Mouse (Mus musculus) bone marrow, adult 2 months (tissue): Measurements from ENCODE around the gene Tmem242.
A peak's percentile ranks its signal among the peaks of the same experiment; 100 is the strongest.

Source experiments
- CTCF ChIP-seq: fragments of 200-500 bp; IDR thresholded peaks from 2 replicates; pipeline ENCODE4 v1.5.1; 2011; ENCODE audit warnings: low read length, control low read depth; ENCODE audit not compliant: control insufficient read depth, insufficient read depth
- POLR2A ChIP-seq: fragments of 200-500 bp; IDR thresholded peaks from 2 replicates; pipeline ENCODE4 v1.6.1; 2011; ENCODE audit warnings: low read depth, mild to moderate bottlenecking, control low read depth, low read length, borderline replicate concordance; ENCODE audit not compliant: control insufficient read depth

DNA sequence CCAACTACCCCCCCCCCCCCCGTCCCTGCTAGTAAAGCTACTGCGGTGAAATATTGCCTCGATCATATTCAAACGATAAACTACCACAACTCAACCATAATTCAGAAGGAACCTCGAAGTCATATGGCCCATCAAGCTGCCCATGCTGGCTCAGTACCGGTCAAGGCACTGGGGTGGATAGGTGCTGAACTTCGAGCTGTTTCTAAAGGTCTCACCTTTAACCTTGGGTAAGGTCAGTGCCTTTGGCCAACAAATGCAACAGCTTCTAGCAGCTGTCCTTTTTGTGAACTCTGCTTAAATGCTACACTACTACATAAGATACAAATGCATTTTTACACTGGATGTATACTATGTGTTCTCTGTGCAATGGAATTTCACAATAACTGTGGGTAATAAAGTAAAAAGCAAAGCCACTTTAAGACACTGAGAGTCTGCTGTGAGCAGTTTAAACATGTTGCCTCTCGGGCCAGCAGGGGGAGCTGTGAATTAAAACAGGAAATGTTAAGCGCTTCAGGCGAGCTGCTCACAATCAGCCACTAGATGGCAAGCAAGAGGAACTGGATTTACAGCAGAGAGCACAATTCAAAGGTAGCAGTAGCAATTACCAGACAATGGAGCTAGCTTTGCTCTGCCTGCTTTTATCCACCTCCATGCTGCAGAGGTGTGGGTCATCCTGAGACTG, 10.8 kb downstream of the Tmem242 start:
- TF ChIP-seq CTCF (peak; percentile 93), POLR2A (no peak)
